Mouse (Mus musculus) neutrophil, adult 65 days (primary cell): ENCODE measurements around the gene Zfp827. TPM values are rescaled to one million over a fixed set of nuclear protein-coding genes. Genes with fewer than 3 reads are reported as not detected.

Experiments
- total RNA-seq: library from RNA; stranded (reverse); gene quantifications from 2 replicates; pipeline ENCODE4 v1.2.4, GENCODE M21; 2023

Zfp827 gene
- 0.54 and 1.3 TPM in 2 replicates for total RNA-seq

GRCm38 (mm10) chr8:79027977-79028487, at the start of gene Zfp827:
Gene Zfp827 (plus strand): TSS chr8:79028437.

Other genes with a start within 250 kb of the Zfp827 start
- gene Lsm6, start 207.3 kb upstream of the Zfp827 start, total RNA-seq: 42.5 and 52.8 TPM in 2 replicates
- gene 1700011L22Rik, start 220.1 kb downstream of the Zfp827 start, total RNA-seq: not detected in 2 replicates